Mouse (Mus musculus): ENCODE measurements around the gene Cdc37. TPM values are rescaled to one million over a fixed set of nuclear protein-coding genes. Genes with fewer than 3 reads are reported as not detected.
A peak's percentile ranks its signal among the peaks of the same experiment; 100 is the strongest.

Cdc37 gene
- polyA plus RNA-seq, 1 experiment from 2014 or later: 260 TPM

DNA sequence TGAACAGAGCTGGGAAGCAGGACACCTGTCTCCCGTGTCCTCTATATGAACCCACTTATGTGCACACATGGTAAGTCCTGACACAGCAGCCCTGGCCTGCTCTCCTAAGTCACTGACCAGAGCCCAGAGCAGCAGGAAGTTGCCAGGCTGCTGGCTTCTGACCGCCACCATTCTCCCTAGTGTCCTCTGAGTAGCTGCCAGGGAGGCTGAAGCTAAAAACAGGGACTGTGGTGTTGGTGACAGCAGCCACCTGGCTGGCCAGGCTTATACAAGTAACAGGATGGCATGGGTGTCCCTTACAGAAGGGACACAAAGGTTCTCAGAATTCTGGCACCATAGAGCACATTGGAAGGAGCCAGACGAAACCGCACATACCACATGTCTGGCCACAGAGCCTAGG is 4.4 kb downstream of the Cdc37 start:
- Histone ChIP-seq H3K27me3 (no peaks in the 10 kb centered on the region), H3K4me2 (no peak overlapping the region), H3K4me3 (replicated peaks) (no peak overlapping the region), H3K27ac (no peak overlapping the region), H3K9me3 (no peaks in the 10 kb centered on the region), H3K9ac (no peak overlapping the region), H3K36me3 (replicated peaks) (peaks cover 58% of the 10 kb centered on the region), H3K4me1 (peaks cover 34% of the 10 kb centered on the region)
- no peak for ATAC-seq (ENCODE audit: low FRiP score)
- 98% methylated on average over 4 of the region's 4 CpGs for WGBS

DNA sequence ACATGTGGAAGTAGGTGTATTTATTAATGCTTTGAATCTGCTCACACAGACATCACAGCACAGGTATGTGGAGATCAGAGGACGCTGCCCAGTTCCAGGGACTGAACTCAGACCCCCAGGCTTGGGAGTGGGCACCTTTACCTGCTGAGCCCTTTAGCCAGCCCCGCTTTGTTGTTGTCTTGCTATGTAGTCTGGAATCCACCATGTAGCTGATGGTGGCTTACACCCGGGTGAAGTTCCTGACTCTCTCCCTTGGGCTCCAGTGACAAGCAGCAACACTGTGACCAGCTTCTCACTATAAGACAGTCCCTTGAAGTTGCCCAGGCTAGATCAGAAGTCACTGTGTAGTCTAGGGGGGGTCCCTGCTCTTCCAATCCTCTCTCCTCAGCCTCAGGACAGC is 5.4 kb downstream of the Cdc37 start:
- peaks cover 69% of the 10 kb centered on the region for H3K36me3 ChIP-seq (replicated peaks)
- no peak for ATAC-seq (ENCODE audit: low FRiP score)
- 95% methylated on average over 3 of the region's 3 CpGs for WGBS

DNA sequence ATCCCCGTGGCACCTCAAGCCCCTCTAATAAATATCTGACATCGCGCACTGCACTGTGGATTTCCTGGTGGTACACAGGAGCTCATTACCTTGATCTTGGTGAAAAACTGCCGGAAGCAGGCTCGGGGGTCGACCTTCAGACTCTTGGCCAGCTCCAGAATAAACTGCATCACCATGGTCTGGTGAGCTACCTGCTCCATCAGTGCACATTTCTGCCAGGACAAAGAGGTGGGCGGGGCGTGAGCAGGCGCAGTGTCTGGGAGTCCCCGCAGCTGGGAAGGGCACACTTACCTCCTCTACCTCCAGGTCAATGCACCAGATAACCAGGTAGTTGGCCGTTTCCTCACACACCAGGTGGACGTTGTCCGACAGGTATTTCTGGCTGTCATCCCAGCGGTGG is 7.9 kb downstream of the Cdc37 start:
- Histone ChIP-seq H3K4me3 (replicated peaks) (no peak overlapping the region), H3K27ac (no peak overlapping the region), H3K9ac (no peak overlapping the region), H3K36me3 (replicated peaks) (peaks cover 86% of the 10 kb centered on the region), H3K4me1 (peaks cover 7% of the 10 kb centered on the region), H3K4me2 (no peak overlapping the region), H3K27me3 (no peaks in the 10 kb centered on the region), H3K9me3 (no peaks in the 10 kb centered on the region)
- 94% methylated on average over 14 of the region's 14 CpGs for WGBS
- no peak for ATAC-seq (ENCODE audit: low FRiP score)

More for the DNA sequence above, 5.4 kb downstream of the Cdc37 start:
- Histone ChIP-seq H3K27ac (no peak overlapping the region), H3K27me3 (no peaks in the 10 kb centered on the region), H3K4me3 (replicated peaks) (no peak overlapping the region), H3K4me2 (no peak overlapping the region), H3K4me1 (peaks cover 31% of the 10 kb centered on the region), H3K9me3 (no peaks in the 10 kb centered on the region), H3K9ac (no peak overlapping the region)

DNA sequence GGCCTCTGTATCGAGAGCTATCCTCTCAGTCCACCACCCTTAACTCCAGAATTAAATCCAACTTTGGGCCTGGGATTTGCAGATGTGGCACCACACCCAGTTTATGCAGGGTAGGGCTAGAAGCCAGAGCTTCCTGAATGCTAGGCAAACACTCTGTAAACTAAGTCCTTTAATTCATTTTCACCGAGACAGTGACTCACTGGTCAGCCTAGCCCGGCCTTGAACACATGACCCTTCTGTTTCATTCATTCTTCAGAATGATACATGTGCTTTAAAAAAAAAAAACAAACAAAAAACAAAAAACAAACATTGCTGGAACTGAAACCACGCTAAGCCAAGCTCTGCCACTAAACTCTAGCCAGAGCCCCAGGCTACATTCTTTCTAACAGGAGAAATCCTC is 11.4 kb downstream of the Cdc37 start:
- H3K9me3 ChIP-seq: no peaks in the 10 kb centered on the region
- no peak overlapping the region for H3K27ac ChIP-seq
- H3K4me2 ChIP-seq: no peak overlapping the region
- H3K9ac ChIP-seq: no peak overlapping the region
- ATAC-seq (ENCODE audit: low FRiP score): no peak
- no peaks in the 10 kb centered on the region for H3K4me1 ChIP-seq
- 92% methylated on average over 4 of the region's 4 CpGs for WGBS
- H3K27me3 ChIP-seq: no peaks in the 10 kb centered on the region
- H3K36me3 ChIP-seq (replicated peaks): peaks cover 60% of the 10 kb centered on the region
- H3K4me3 ChIP-seq (replicated peaks): no peak overlapping the region

DNA sequence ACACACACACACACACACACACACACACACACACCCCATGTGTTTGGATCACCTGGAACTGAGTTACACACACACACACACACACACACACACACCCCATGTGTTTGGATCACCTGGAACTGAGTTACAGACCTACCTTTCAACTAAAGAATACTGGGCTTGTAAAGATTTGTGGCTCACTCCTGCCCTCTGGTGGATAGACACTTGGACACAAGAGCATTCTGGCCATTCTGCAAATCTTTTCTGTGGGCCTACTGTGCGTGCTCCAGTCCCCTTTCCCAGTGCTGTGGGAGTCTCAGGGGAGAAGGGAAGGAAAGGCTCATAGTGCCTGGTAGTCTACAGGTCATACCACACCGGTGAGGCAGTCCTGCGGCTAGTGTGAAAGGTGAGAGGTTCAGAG is 12.6 kb downstream of the Cdc37 start:
- peaks cover 48% of the 10 kb centered on the region for H3K36me3 ChIP-seq (replicated peaks)
- 54% methylated on average over 3 of the region's 3 CpGs for WGBS
- H3K9me3 ChIP-seq: no peaks in the 10 kb centered on the region

DNA sequence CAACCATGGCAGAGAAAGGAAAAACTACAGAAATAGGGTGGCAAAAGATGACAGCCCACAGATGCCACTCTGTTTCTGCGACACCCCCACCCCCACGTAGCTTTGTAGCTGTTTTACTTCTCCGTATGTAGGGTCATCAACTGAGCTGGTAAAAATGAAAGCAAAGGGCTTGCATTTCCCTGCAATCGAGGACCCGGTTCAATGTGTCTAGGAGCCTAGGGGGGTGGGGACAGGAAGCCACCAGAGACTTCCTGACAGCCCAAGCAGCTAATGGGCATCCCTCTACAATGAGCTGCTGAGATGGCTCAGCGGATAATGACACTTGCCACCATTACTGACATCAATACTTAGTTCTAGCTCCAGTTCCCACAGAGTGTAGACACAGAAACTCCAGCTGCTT is 13.4 kb downstream of the Cdc37 start:
- Histone ChIP-seq H3K4me2 (no peak overlapping the region), H3K36me3 (replicated peaks) (peaks cover 40% of the 10 kb centered on the region), H3K27ac (no peak overlapping the region), H3K4me3 (replicated peaks) (no peak overlapping the region), H3K9ac (no peak overlapping the region), H3K27me3 (no peaks in the 10 kb centered on the region), H3K4me1 (no peaks in the 10 kb centered on the region), H3K9me3 (no peaks in the 10 kb centered on the region)
- WGBS: 91% methylated on average over 6 of the region's 6 CpGs
- no peak for ATAC-seq (ENCODE audit: low FRiP score)

More for the DNA sequence above, 12.6 kb downstream of the Cdc37 start:
- no peaks in the 10 kb centered on the region for H3K4me1 ChIP-seq
- H3K4me2 ChIP-seq: no peak overlapping the region
- 0 out of 2 replicates have a peak, but pooled peaks have one; percentile 33 for ATAC-seq (ENCODE audit: low FRiP score)
- H3K27me3 ChIP-seq: no peaks in the 10 kb centered on the region
- no peak overlapping the region for H3K4me3 ChIP-seq (replicated peaks)
- H3K27ac ChIP-seq: no peak overlapping the region
- no peak overlapping the region for H3K9ac ChIP-seq

DNA sequence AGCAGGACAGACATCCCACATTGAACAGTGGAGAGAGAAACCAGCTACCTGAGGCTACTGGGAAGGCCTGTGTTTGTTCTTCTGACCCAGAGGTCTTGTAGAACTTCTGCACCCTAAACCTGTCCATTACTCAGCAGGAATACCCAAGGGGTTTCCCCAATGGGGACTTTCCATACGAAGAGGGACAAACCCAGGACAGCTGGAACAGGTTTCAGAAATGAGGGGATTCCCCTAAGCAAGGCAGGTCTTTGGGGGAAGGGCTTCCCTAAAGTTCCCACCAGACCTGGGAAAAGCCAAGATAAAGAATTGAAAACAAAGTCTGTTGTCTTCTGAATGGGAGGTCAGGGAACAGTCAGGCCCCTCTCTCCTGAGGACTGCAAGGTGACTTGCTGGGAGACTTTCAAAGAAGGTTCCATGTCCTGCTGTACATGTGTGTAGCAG is 13.8 kb downstream of the Cdc37 start:
- ATAC-seq (ENCODE audit: low FRiP score): no peak
- H3K4me3 ChIP-seq (replicated peaks): no peak overlapping the region
- no peaks in the 10 kb centered on the region for H3K9me3 ChIP-seq
- no peak overlapping the region for H3K9ac ChIP-seq
- no peak overlapping the region for H3K27ac ChIP-seq
- no peak overlapping the region for H3K4me2 ChIP-seq
- WGBS: 83% methylated on average over 1 of the region's 1 CpGs
- no peaks in the 10 kb centered on the region for H3K27me3 ChIP-seq
- H3K36me3 ChIP-seq (replicated peaks): peaks cover 35% of the 10 kb centered on the region
- H3K4me1 ChIP-seq: no peaks in the 10 kb centered on the region

DNA sequence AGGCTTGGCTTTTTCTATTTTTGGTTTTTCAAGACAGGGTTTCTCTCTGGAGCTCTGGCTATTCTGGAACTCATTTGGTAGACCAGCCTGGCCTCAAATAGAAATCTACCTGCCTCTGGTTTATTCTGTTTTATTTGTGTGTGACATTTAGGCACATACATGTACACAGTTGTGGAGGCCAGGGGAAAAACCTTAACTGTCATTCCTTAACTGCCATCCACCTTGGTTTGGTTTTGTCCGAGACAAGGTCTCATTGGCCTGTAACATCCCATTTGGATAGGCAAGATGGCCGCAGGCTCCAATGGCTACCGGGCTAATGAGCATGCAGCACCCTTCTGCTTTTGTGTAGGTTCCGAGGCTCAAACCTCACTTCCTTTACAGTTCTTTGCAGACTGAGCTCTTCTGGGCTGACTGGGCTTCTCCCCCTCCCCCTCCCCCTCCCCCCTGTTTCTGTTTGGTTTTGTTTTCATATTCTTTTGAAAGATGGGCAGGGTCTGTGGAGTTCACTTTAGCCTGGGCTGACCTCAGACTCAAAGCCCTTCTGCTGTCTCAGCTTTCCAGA is 14.4 kb downstream of the Cdc37 start:
- H3K9ac ChIP-seq: no peak overlapping the region
- no peak for ATAC-seq (ENCODE audit: low FRiP score)
- H3K9me3 ChIP-seq: no peaks in the 10 kb centered on the region
- peaks cover 30% of the 10 kb centered on the region for H3K36me3 ChIP-seq (replicated peaks)
- no peak overlapping the region for H3K4me2 ChIP-seq
- 80% methylated on average over 4 of the region's 4 CpGs for WGBS
- H3K4me3 ChIP-seq (replicated peaks): no peak overlapping the region
- H3K27ac ChIP-seq: no peak overlapping the region
- peaks cover 4% of the 10 kb centered on the region for H3K4me1 ChIP-seq
- H3K27me3 ChIP-seq: no peaks in the 10 kb centered on the region

DNA sequence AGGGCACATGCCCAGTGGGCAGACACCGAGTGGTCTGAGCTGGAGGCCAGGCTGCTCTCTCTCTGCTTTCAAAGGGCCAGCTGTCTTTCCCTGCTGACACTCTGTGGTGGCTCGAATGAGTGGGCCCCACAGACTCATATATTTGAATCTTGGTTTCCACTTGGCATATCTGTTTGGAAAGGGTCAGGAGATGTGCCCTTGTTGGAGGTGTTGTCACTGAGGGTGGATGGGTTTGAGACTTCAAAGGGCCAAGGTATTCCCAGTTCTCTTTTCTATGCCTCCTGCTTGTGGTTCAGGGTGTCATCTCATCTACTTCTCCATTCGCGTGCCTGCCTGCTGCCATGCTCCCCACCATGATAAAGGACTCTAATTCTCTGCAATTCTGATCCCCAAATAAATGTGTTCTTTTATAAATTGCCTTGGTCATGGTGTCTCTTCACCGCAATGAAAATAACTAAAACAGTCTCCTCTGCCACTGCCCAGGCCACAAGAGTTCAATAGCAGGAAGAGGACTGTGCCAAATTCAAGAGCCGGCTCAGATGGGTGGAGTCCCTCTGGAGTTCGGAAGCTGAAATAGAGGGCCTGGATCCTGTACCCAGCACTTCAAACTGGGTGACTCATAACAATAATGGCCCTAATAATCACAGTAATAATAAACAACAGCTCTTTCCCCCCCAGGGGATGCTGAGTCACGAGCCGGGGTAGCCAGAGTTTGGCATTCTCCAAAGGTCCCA is 15.0 kb downstream of the Cdc37 start:
- H3K9me3 ChIP-seq: no peaks in the 10 kb centered on the region
- no peak overlapping the region for H3K27ac ChIP-seq
- no peak overlapping the region for H3K9ac ChIP-seq
- no peaks in the 10 kb centered on the region for H3K27me3 ChIP-seq
- no peak overlapping the region for H3K4me3 ChIP-seq (replicated peaks)
- H3K4me1 ChIP-seq: peaks cover 7% of the 10 kb centered on the region
- H3K4me2 ChIP-seq: no peak overlapping the region
- H3K36me3 ChIP-seq (replicated peaks): peaks cover 23% of the 10 kb centered on the region
- no peak for ATAC-seq (ENCODE audit: low FRiP score)
- 88% methylated on average over 9 of the region's 9 CpGs for WGBS

DNA sequence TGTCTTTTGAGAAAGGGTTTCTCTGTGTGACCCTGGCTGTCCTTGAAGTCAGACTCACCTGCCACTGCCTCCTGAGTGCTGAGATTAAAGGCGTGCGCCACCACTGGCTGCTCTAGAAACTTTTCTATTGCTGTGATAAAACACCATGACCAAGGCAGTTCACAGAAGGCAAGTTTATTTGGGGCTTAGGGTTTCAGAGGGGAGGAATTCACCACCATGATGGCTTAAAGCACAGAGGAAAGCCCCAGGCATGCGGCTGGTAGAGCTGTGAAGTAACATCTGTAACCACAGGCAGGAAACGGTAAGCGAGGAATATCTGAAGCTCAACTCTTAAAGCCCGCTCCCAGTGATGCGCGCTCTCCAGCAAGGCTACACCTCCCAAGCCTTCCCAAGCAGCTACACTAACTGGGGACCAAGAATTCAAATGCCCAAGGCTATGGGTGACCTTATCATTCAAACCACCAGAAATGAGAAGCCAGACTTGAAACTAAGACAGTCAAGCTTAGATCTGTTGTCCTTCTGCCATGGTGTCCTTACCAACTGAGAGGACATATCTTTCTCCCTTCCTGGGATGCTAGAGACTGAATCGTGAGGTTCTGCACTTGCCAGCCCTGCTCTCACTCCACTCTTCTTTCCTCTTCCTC is 16.6 kb downstream of the Cdc37 start:
- Histone ChIP-seq H3K27ac (no peak overlapping the region), H3K27me3 (no peaks in the 10 kb centered on the region), H3K4me3 (replicated peaks) (no peak overlapping the region), H3K9me3 (no peaks in the 10 kb centered on the region), H3K4me1 (peaks cover 7% of the 10 kb centered on the region), H3K36me3 (replicated peaks) (peaks cover 9% of the 10 kb centered on the region), H3K4me2 (no peak overlapping the region), H3K9ac (no peak overlapping the region)
- 88% methylated on average over 9 of the region's 9 CpGs for WGBS
- ATAC-seq (ENCODE audit: low FRiP score): no peak

DNA sequence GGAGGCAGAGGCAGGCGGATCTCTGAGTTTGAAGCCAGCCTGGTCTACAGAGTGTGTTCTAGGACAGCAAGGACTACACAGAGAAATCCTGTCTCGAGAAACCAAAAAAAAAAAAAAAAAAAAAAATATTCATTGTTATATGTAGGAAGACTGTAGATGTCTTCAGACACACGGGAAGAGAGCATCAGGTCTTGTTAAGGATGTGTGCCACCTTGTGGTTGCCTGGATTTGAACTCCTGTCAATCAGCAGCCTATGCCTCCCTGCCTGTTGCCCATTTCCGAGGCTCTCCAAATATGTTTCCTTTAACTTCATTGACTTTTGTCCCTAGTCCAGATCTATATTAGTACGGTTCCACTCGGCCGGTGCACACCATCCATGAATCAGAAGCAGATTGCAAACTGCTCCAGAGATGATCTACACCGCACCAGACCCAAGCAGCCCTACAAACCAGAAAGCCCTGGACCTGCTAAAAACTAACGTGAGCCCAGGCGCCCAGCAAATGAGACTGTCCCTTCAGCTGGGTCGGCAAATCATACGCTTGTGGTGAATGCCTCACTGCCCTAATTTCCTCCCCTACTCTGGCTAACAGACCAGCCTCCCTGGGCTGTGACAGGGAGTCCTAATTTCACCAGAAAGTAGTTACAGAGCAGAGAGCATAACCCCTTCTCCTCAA is 17.5 kb downstream of the Cdc37 start:
- H3K27ac ChIP-seq: no peak overlapping the region
- no peaks in the 10 kb centered on the region for H3K9me3 ChIP-seq
- H3K4me1 ChIP-seq: peaks cover 7% of the 10 kb centered on the region
- H3K27me3 ChIP-seq: no peaks in the 10 kb centered on the region
- H3K4me3 ChIP-seq (replicated peaks): no peak overlapping the region
- H3K9ac ChIP-seq: no peak overlapping the region
- H3K36me3 ChIP-seq (replicated peaks): no peaks in the 10 kb centered on the region
- H3K4me2 ChIP-seq: no peak overlapping the region
- WGBS: 87% methylated on average over 12 of the region's 12 CpGs
- ATAC-seq (ENCODE audit: low FRiP score): no peak

All from forebrain, embryonic 12.5 days (tissue).